Mouse (Mus musculus) frontal cortex, postnatal 10 days (tissue): ENCODE measurements around the gene Rgn.

Source experiments
- DNase-seq, 2 experiments: peaks; one replicate each; pipeline ENCODE4 v3.0.0; 2022; ENCODE audit warnings: low spot score in 2 of 2, mixed read lengths in 1 of 2

Gene Rgn

GRCm38 (mm10) chrX:20549532-20549931, at the start of gene Rgn:
TSS of gene Rgn (plus strand) at chrX:20549787.
- no peak for DNase-seq

GRCm38 (mm10) chrX:20520290-20520939, 29.2 kb upstream of the Rgn start:
- no peak for DNase-seq

GRCm38 (mm10) chrX:20521578-20521977, 28.0 kb upstream of the Rgn start:
- DNase-seq: no peak

- no peak for DNase-seq
Measured at GRCm38 (mm10) chrX:20532621-20533020, 17.0 kb upstream of the Rgn start.

GRCm38 (mm10) chrX:20543867-20544266, 5.7 kb upstream of the Rgn start:
- DNase-seq: no peak

- no peak for DNase-seq
Measured at GRCm38 (mm10) chrX:20547609-20548008, 2.0 kb upstream of the Rgn start.

GRCm38 (mm10) chrX:20548011-20548879, 1.3 kb upstream of the Rgn start:
- DNase-seq: peak in 1 of 2 experiments; percentile 6

GRCm38 (mm10) chrX:20548880-20549440, 627 bp upstream of the Rgn start:
- DNase-seq: no peak

- DNase-seq: no peak
Measured at GRCm38 (mm10) chrX:20552199-20552598, 2.6 kb downstream of the Rgn start.

GRCm38 (mm10) chrX:20561846-20562245, 12.3 kb downstream of the Rgn start:
- no peak for DNase-seq

- DNase-seq: no peak
Measured at GRCm38 (mm10) chrX:20563941-20564340, 14.4 kb downstream of the Rgn start.

- no peak for DNase-seq
Measured at GRCm38 (mm10) chrX:20571024-20571423, 21.4 kb downstream of the Rgn start.

GRCm38 (mm10) chrX:20572683-20573082, 23.1 kb downstream of the Rgn start:
- no peak for DNase-seq

- no peak for DNase-seq
Measured at GRCm38 (mm10) chrX:20573927-20574326, 24.3 kb downstream of the Rgn start.

- no peak for DNase-seq
Measured at GRCm38 (mm10) chrX:20587968-20588367, 38.4 kb downstream of the Rgn start.

GRCm38 (mm10) chrX:20608500-20608899, 58.9 kb downstream of the Rgn start:
- no peak for DNase-seq
